Mouse (Mus musculus) heart, adult 2 months (tissue): ENCODE measurements at regions not wholly inside any gene's neighbourhood (a gene's known extent, or its start where the extent isn't known, plus 50 kb on each side); places are given as distances from the start of the nearest gene placed in this dataset.

Source experiments
- DNase-seq, 2 experiments: peaks; one replicate each; pipeline ENCODE4 v3.0.0; 2021
- H3K27ac ChIP-seq: fragments of 200-600 bp; 2 replicates; pipeline ENCODE4 v1.8.1; 2022
- H3K27me3 ChIP-seq: fragments of 200-500 bp; 2 replicates; pipeline ENCODE4 v1.6.1; 2012; ENCODE audit warnings: mild to moderate bottlenecking, low read length, inconsistent platforms, mixed read lengths; ENCODE audit not compliant: control insufficient read depth, insufficient read depth
- H3K36me3 ChIP-seq: fragments of 200-500 bp; 2 replicates; pipeline ENCODE4 v1.6.1; 2012; ENCODE audit warnings: low read length, inconsistent platforms; ENCODE audit not compliant: control insufficient read depth, insufficient read depth
- H3K4me1 ChIP-seq: fragments of 200-500 bp; 2 replicates; pipeline ENCODE4 v1.6.1; 2011; ENCODE audit warnings: low read length; ENCODE audit not compliant: control insufficient read depth, insufficient read depth
- H3K4me3 ChIP-seq: fragments of 200-600 bp; 2 replicates; pipeline ENCODE4 v1.8.1; 2022
- H3K79me2 ChIP-seq: fragments of 200-500 bp; replicated peaks from 2 replicates; pipeline ENCODE4 v1.6.1; 2012; ENCODE audit warnings: mild to moderate bottlenecking, inconsistent platforms, low read length, moderate library complexity, mixed read lengths; ENCODE audit not compliant: control insufficient read depth, insufficient read depth
- H3K9ac ChIP-seq: fragments of 200-500 bp; 2 replicates; pipeline ENCODE4 v1.6.1; 2012; ENCODE audit warnings: low read depth, mild to moderate bottlenecking, control low read depth, inconsistent platforms, low read length, mixed read lengths
- CTCF ChIP-seq: fragments of 200-600 bp; IDR thresholded peaks from 2 replicates; pipeline ENCODE4 v1.8.1; 2022; ENCODE audit warnings: antibody characterized with exemption, mild to moderate bottlenecking, moderate library complexity
- EP300 ChIP-seq: fragments of 200-500 bp; IDR thresholded peaks from 2 replicates; pipeline ENCODE4 v1.6.1; 2011; ENCODE audit warnings: low read depth, low read length, control low read depth; ENCODE audit not compliant: insufficient read depth
- POLR2A ChIP-seq: fragments of 200-500 bp; IDR thresholded peaks from 2 replicates; pipeline ENCODE4 v1.6.1; 2011; ENCODE audit warnings: mild to moderate bottlenecking, low read depth, low read length, control low read depth; ENCODE audit not compliant: insufficient read depth
- WGBS: fragments of 180-500 bp; shearing (Covaris S2); methylation state at CpG from one replicate; pipeline ENCODE4 v1.1.7; 2018; 5-methylcytosine and 5-hydroxymethylcytosine counted together
- intact Hi-C: fragments of 180-260 bp; cut with DNase I; formaldehyde crosslinking; loops from one replicate; pipeline ENCODE4 v1.15.1; 2025

- Histone ChIP-seq H3K36me3 (no peaks in the 10 kb centered on the region), H3K4me3 (no peak overlapping the region), H3K27ac (peak overlapping the region; percentile 34), H3K9ac (no peak overlapping the region), H3K4me1 (peaks cover 9% of the 10 kb centered on the region), H3K79me2 (no peaks in the 10 kb centered on the region), H3K27me3 (no peaks in the 10 kb centered on the region)
- WGBS, result 45% methylated on average over 9 of the region's 9 CpGs
- intact Hi-C loops, result loop anchor here (5.0 kb wide), 2 partner anchors 43 to 83 kb away; no protein-coding TSS in a partner anchor
- no peak for TF ChIP-seq POLR2A
- TF ChIP-seq EP300, result no peak
- peak; percentile 52 for TF ChIP-seq CTCF
- peak in 1 of 2 experiments; percentile 35 for DNase-seq
These were observed 88.4 kb upstream of the Bod1 start for GRCm38 (mm10) chr11:31759868-31760765.

GRCm38 (mm10) chr11:31763856-31764255, 92.2 kb upstream of the Bod1 start:
- Histone ChIP-seq H3K79me2 (no peaks in the 10 kb centered on the region), H3K9ac (no peak overlapping the region), H3K4me1 (peaks cover 9% of the 10 kb centered on the region), H3K27me3 (no peaks in the 10 kb centered on the region), H3K4me3 (no peak overlapping the region), H3K27ac (no peak overlapping the region), H3K36me3 (no peaks in the 10 kb centered on the region)
- DNase-seq, result no peak
- 52% methylated on average over 3 of the region's 3 CpGs for WGBS
- no peak for TF ChIP-seq POLR2A
- intact Hi-C loops, result loop anchor here (5.0 kb wide), 1 partner anchor 47 kb away; no protein-coding TSS in a partner anchor

- no peak overlapping the region for H3K27ac ChIP-seq
- H3K9ac ChIP-seq, result no peak overlapping the region
- H3K27me3 ChIP-seq, result no peaks in the 10 kb centered on the region
- no peaks in the 10 kb centered on the region for H3K36me3 ChIP-seq
- TF ChIP-seq CTCF (no peak), EP300 (no peak), POLR2A (no peak)
- DNase-seq, result peak in 1 of 2 experiments; percentile 37
- intact Hi-C loops, result loop anchor here (5.0 kb wide), 1 partner anchor 71 kb away; no protein-coding TSS in a partner anchor
- 74% methylated on average over 5 of the region's 5 CpGs for WGBS
- peaks cover 8% of the 10 kb centered on the region for H3K4me1 ChIP-seq
- no peak overlapping the region for H3K4me3 ChIP-seq
- no peaks in the 10 kb centered on the region for H3K79me2 ChIP-seq
These were observed 94.6 kb upstream of the Bod1 start for GRCm38 (mm10) chr11:31766296-31766695.

- H3K4me3 ChIP-seq, result no peak overlapping the region
- WGBS, result 73% methylated on average over 10 of the region's 10 CpGs
- no peak overlapping the region for H3K9ac ChIP-seq
- H3K27me3 ChIP-seq, result no peaks in the 10 kb centered on the region
- H3K36me3 ChIP-seq, result no peaks in the 10 kb centered on the region
- no peak for DNase-seq
- intact Hi-C loops, result loop anchor here (5.0 kb wide), 1 partner anchor 69 kb away; no protein-coding TSS in a partner anchor
- no peak for TF ChIP-seq EP300
- no peak for TF ChIP-seq POLR2A
- no peak for TF ChIP-seq CTCF
- no peak overlapping the region for H3K27ac ChIP-seq
- H3K79me2 ChIP-seq, result no peaks in the 10 kb centered on the region
- H3K4me1 ChIP-seq, result peaks cover 8% of the 10 kb centered on the region
These were observed 96.2 kb upstream of the Bod1 start for GRCm38 (mm10) chr11:31767727-31768495.

GRCm38 (mm10) chr11:31769804-31770654, 98.3 kb upstream of the Bod1 start:
- Histone ChIP-seq H3K36me3 (no peaks in the 10 kb centered on the region), H3K79me2 (no peaks in the 10 kb centered on the region), H3K9ac (no peak overlapping the region), H3K4me3 (no peak overlapping the region), H3K4me1 (peaks cover 8% of the 10 kb centered on the region), H3K27me3 (no peaks in the 10 kb centered on the region), H3K27ac (peak overlapping the region; percentile 12; the same call in 1 of the 2 replicates)
- TF ChIP-seq CTCF (no peak), POLR2A (no peak), EP300 (no peak)
- intact Hi-C loops, result loop anchor here (5.0 kb wide), 1 partner anchor 67 kb away; no protein-coding TSS in a partner anchor
- DNase-seq, result peak; percentile 69 to 77
- 61% methylated on average over 4 of the region's 4 CpGs for WGBS
